Mouse (Mus musculus) megakaryocyte, embryonic 14.5 days (primary cell): ENCODE measurements around the gene Ino80e.

ENCODE experiments used
- FLI1 ChIP-seq: IDR thresholded peaks from 2 replicates; pipeline ENCODE4 v1.6.1; 2012; ENCODE audit warnings: low read length, inconsistent platforms, mixed read lengths
- GATA1 ChIP-seq: IDR thresholded peaks from 3 replicates; pipeline ENCODE4 v1.6.1; 2012; ENCODE audit warnings: mixed read lengths, low read length, inconsistent platforms, borderline replicate concordance

- TF ChIP-seq GATA1 (no peak), FLI1 (no peak)
Measured at GRCm38 (mm10) chr7:126896912-126897311, 34.7 kb upstream of the Ino80e start.
